Mouse (Mus musculus): Measurements from ENCODE around the gene St3gal5.

The St3gal5 gene

GRCm38 (mm10) chr6:72162155-72162890 lies 64.9 kb downstream of the St3gal5 start:
- DNase-seq (ENCODE audit: low read depth, low spot score): peak; percentile 94

GRCm38 (mm10) chr6:72164321-72165275 lies 67.2 kb downstream of the St3gal5 start:
- DNase-seq (ENCODE audit: low read depth, low spot score): peak; percentile 89

GRCm38 (mm10) chr6:72165907-72166306 lies 68.5 kb downstream of the St3gal5 start:
- no peak for DNase-seq (ENCODE audit: low read depth, low spot score)

GRCm38 (mm10) chr6:72171391-72171790 lies 74.0 kb downstream of the St3gal5 start:
- DNase-seq (ENCODE audit: low read depth, low spot score): no peak

GRCm38 (mm10) chr6:72173350-72173749 lies 76.0 kb downstream of the St3gal5 start:
- DNase-seq (ENCODE audit: low read depth, low spot score): no peak

- DNase-seq (ENCODE audit: low read depth, low spot score): no peak
Observed at GRCm38 (mm10) chr6:72175419-72175818, 78.0 kb downstream of the St3gal5 start.

GRCm38 (mm10) chr6:72176004-72176403 lies 78.6 kb downstream of the St3gal5 start:
- DNase-seq (ENCODE audit: low read depth, low spot score): no peak

GRCm38 (mm10) chr6:72177417-72177816 lies 80.0 kb downstream of the St3gal5 start:
- no peak for DNase-seq (ENCODE audit: low read depth, low spot score)

- DNase-seq (ENCODE audit: low read depth, low spot score): no peak
Observed at GRCm38 (mm10) chr6:72179006-72179405, 81.6 kb downstream of the St3gal5 start.

- no peak for DNase-seq (ENCODE audit: low read depth, low spot score)
Observed at GRCm38 (mm10) chr6:72179562-72180502, 82.4 kb downstream of the St3gal5 start.

GRCm38 (mm10) chr6:72184576-72184975 lies 87.2 kb downstream of the St3gal5 start:
- DNase-seq (ENCODE audit: low read depth, low spot score): no peak

GRCm38 (mm10) chr6:72185893-72186490 lies 88.6 kb downstream of the St3gal5 start:
- DNase-seq (ENCODE audit: low read depth, low spot score): peak; percentile 64

- no peak for DNase-seq (ENCODE audit: low read depth, low spot score)
Observed at GRCm38 (mm10) chr6:72186809-72187208, 89.4 kb downstream of the St3gal5 start.

- DNase-seq (ENCODE audit: low read depth, low spot score): no peak
Observed at GRCm38 (mm10) chr6:72189061-72189863, 91.9 kb downstream of the St3gal5 start.

- DNase-seq (ENCODE audit: low read depth, low spot score): no peak
Observed at GRCm38 (mm10) chr6:72190120-72190519, 92.7 kb downstream of the St3gal5 start.

GRCm38 (mm10) chr6:72190577-72190976 lies 93.2 kb downstream of the St3gal5 start:
- DNase-seq (ENCODE audit: low read depth, low spot score): no peak

GRCm38 (mm10) chr6:72196660-72197059 lies 99.3 kb downstream of the St3gal5 start:
- no peak for DNase-seq (ENCODE audit: low read depth, low spot score)

GRCm38 (mm10) chr6:72197515-72197914 lies 100.1 kb downstream of the St3gal5 start:
- DNase-seq (ENCODE audit: low read depth, low spot score): no peak

GRCm38 (mm10) chr6:72200595-72201256 lies 103.3 kb downstream of the St3gal5 start:
- peak; percentile 62 for DNase-seq (ENCODE audit: low read depth, low spot score)

GRCm38 (mm10) chr6:72202732-72203131 lies 105.3 kb downstream of the St3gal5 start:
- DNase-seq (ENCODE audit: low read depth, low spot score): no peak

Measured in skeletal muscle tissue, adult 2 months (tissue).